Mouse (Mus musculus) olfactory bulb, adult 2 months (tissue): ENCODE measurements around the gene Gnpnat1.

Source experiments
- CTCF ChIP-seq: fragments of 200-500 bp; IDR thresholded peaks from 2 replicates; pipeline ENCODE4 v1.5.1; 2012; ENCODE audit warnings: low read depth, mild to moderate bottlenecking, low read length, moderate library complexity; ENCODE audit not compliant: insufficient read depth
- POLR2A ChIP-seq: fragments of 200-500 bp; IDR thresholded peaks from 2 replicates; pipeline ENCODE4 v1.6.1; 2012; ENCODE audit warnings: mild to moderate bottlenecking, low read depth, low read length, moderate library complexity; ENCODE audit not compliant: insufficient read depth

DNA sequence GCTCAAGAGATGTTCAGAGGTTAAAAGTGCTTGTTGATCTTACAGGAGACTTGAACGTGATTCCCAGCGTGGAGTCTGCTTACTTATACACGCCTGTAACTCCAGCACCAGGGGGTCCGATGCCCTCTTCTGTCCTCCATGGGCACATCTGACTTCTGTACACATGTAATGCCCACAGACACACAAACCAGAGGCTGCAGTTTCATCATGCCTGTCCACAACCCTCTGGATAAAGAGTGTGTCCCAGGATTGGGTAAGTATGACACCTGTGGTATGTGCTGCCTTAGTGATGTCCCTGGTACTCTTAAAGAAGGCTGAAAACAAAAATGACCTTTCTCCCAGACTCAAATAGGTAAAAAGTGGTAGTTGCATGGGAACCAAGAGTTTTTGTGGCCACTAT is 14.6 kb upstream of the Gnpnat1 start:
- TF ChIP-seq POLR2A: no peak
- TF ChIP-seq CTCF: no peak
